Mouse (Mus musculus): ENCODE measurements around the gene Zfhx3. TPM values are rescaled to one million over a fixed set of nuclear protein-coding genes. Genes with fewer than 3 reads are reported as not detected.

The Zfhx3 gene
- total and polyA plus RNA-seq, 3 experiments, result 0.23 to 2.5 TPM; not detected in 1

DNA sequence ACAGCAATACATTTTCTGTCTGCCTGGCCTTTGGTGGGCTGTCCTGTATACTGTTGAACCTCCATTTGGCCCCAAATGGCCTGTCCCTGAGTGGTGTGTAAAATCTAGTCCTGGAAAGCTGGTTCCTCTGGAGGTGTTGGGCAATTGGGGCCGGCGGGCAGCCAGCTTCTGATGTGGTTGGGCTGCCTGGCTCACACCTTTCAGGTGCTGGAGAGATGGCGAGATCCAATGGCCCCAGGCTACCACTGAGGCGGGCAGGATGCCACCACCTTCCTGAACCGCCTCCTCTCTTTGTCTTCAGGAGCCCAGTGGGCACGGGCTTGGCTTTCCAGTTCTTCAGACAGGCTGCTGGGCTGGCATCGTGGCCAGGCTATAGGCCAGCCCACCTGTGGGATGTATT, 803.1 kb downstream of the Zfhx3 start:
- Histone ChIP-seq H3K4me3 (ENCODE audit: control insufficient read depth in 1 of 2, insufficient read depth in 1 of 2, low read depth in 2 of 2, low read length in 2 of 2) (no peak overlapping the region), H3K9ac (ENCODE audit: control insufficient read depth, low read depth, low read length, poor library complexity, severe bottlenecking) (no peak overlapping the region), H3K4me1 (ENCODE audit: control insufficient read depth in 1 of 2, insufficient read depth in 2 of 2, low read length in 2 of 2) (no peaks in the 10 kb centered on the region), H3K36me3 (ENCODE audit: control insufficient read depth in 1 of 2, insufficient read depth in 2 of 2, low read length in 2 of 2) (no peaks in the 10 kb centered on the region), H3K9me3 (replicated peaks; ENCODE audit: insufficient read depth, low read length) (no peaks in the 10 kb centered on the region), H3K79me2 (ENCODE audit: control insufficient read depth, insufficient read depth, low read length, poor library complexity) (no peaks in the 10 kb centered on the region), H3K27me3 (ENCODE audit: control insufficient read depth in 1 of 2, insufficient read depth in 2 of 2, low read length in 2 of 2) (no peaks in the 10 kb centered on the region), H3K27ac (ENCODE audit: control insufficient read depth, low read depth, low read length) (no peak overlapping the region)
- no peak for DNase-seq (ENCODE audit: low read depth, low spot score)
- TF ChIP-seq NELFE (IDR thresholded peaks at IDR 0.05; ENCODE audit: low read depth, low read length) (no peak), BHLHE40 (IDR thresholded peaks at IDR 0.05; ENCODE audit: borderline replicate concordance, low read depth, low read length) (no peak), RCOR1 (IDR thresholded peaks at IDR 0.05; ENCODE audit: low read depth, low read length) (no peak), POLR2AphosphoS5 (IDR thresholded peaks at IDR 0.05; ENCODE audit: borderline replicate concordance, low read depth, low read length) (no peak), USF2 (IDR thresholded peaks at IDR 0.05; ENCODE audit: borderline replicate concordance in 1 of 2, insufficient read depth in 1 of 2, low read depth in 1 of 2, low read length in 2 of 2) (no peak), POLR2A (IDR thresholded peaks at IDR 0.05; ENCODE audit: control insufficient read depth in 1 of 2, insufficient read depth in 1 of 2, low read depth in 1 of 2, low read length in 2 of 2, poor library complexity in 1 of 2) (no peak), MYC (IDR thresholded peaks at IDR 0.05; ENCODE audit: low read depth, low read length) (no peak), TBP (IDR thresholded peaks at IDR 0.05; ENCODE audit: low read depth, low read length) (no peak), HCFC1 (IDR thresholded peaks at IDR 0.05; ENCODE audit: low read depth, low read length) (no peak), MAFK (IDR thresholded peaks at IDR 0.05; ENCODE audit: borderline replicate concordance, low read depth, low read length) (no peak)

DNA sequence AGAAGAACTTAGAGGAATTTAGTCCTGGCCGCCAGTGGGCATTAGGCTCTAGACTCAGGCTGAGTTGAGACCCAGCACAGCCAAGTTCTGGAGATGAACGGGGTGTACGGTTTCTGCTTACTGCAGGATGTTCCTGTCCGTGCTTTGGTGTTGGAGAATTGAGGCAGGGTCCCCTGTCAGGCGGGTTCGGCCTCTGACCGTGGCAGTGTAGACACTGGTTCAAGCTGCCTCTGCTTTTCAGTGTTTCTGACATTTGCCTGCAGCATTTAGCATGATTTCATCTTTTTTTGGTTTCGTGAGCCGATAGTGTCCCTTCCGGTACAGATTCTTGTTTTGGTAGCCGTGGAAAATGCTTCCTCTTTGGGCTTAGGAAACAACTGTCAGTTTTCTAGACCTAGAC, 805.7 kb downstream of the Zfhx3 start:
- no peaks in the 10 kb centered on the region for H3K79me2 ChIP-seq (ENCODE audit: control insufficient read depth, insufficient read depth, low read length, poor library complexity)
- H3K27me3 ChIP-seq (ENCODE audit: control insufficient read depth in 1 of 2, insufficient read depth in 2 of 2, low read length in 2 of 2), result no peaks in the 10 kb centered on the region
- no peaks in the 10 kb centered on the region for H3K4me1 ChIP-seq (ENCODE audit: control insufficient read depth in 1 of 2, insufficient read depth in 2 of 2, low read length in 2 of 2)
- no peak for DNase-seq (ENCODE audit: low read depth, low spot score)
- no peak overlapping the region for H3K9ac ChIP-seq (ENCODE audit: control insufficient read depth, low read depth, low read length, poor library complexity, severe bottlenecking)
- no peak overlapping the region for H3K27ac ChIP-seq (ENCODE audit: control insufficient read depth, low read depth, low read length)
- H3K36me3 ChIP-seq (ENCODE audit: control insufficient read depth in 1 of 2, insufficient read depth in 2 of 2, low read length in 2 of 2), result no peaks in the 10 kb centered on the region
- TF ChIP-seq TAL1 (IDR thresholded peaks at IDR 0.05; ENCODE audit: low read length) (no peak), CTCF (IDR thresholded peaks at IDR 0.05 in 2 of 3, conservative IDR thresholded peaks at IDR 0.05 in 1 of 3; ENCODE audit: control insufficient read depth in 1 of 3, insufficient read depth in 1 of 3, low read depth in 2 of 3, low read length in 3 of 3, poor library complexity in 1 of 3, severe bottlenecking in 1 of 3) (no peak), ZMIZ1 (IDR thresholded peaks at IDR 0.05; ENCODE audit: low read depth, low read length) (no peak), ZC3H11A (IDR thresholded peaks at IDR 0.05; ENCODE audit: low read depth, low read length) (no peak), USF2 (IDR thresholded peaks at IDR 0.05; ENCODE audit: borderline replicate concordance in 1 of 2, insufficient read depth in 1 of 2, low read depth in 1 of 2, low read length in 2 of 2) (no peak), POLR2AphosphoS2 (IDR thresholded peaks at IDR 0.05; ENCODE audit: low read length) (no peak), BHLHE40 (IDR thresholded peaks at IDR 0.05; ENCODE audit: borderline replicate concordance, low read depth, low read length) (no peak), CHD2 (IDR thresholded peaks at IDR 0.05; ENCODE audit: low read length) (no peak), MXI1 (IDR thresholded peaks at IDR 0.05; ENCODE audit: low read depth, low read length) (no peak), MEF2A (IDR thresholded peaks at IDR 0.05; ENCODE audit: extremely low read depth, insufficient replicate concordance, low read depth, low read length, poor library complexity, severe bottlenecking) (no peak), ZKSCAN1 (IDR thresholded peaks at IDR 0.05; ENCODE audit: low read depth, low read length) (no peak), MYB (IDR thresholded peaks at IDR 0.05; ENCODE audit: low read depth, low read length) (no peak), KAT2A (conservative IDR thresholded peaks at IDR 0.05; ENCODE audit: low read depth, low read length) (no peak), TBP (IDR thresholded peaks at IDR 0.05; ENCODE audit: low read depth, low read length) (no peak), MAZ (IDR thresholded peaks at IDR 0.05; ENCODE audit: low read depth, low read length) (no peak), ZNF384 (IDR thresholded peaks at IDR 0.05; ENCODE audit: low read depth, low read length) (no peak), GATA1 (IDR thresholded peaks at IDR 0.05; ENCODE audit: low read depth, low read length) (no peak), TCF12 (IDR thresholded peaks at IDR 0.05; ENCODE audit: low read depth, low read length) (no peak), RAD21 (IDR thresholded peaks at IDR 0.05; ENCODE audit: low read depth, low read length) (no peak)
- no peak overlapping the region for H3K4me3 ChIP-seq (ENCODE audit: control insufficient read depth in 1 of 2, insufficient read depth in 1 of 2, low read depth in 2 of 2, low read length in 2 of 2)
- no peaks in the 10 kb centered on the region for H3K9me3 ChIP-seq (replicated peaks; ENCODE audit: insufficient read depth, low read length)

All from MEL (cell line).